Mouse (Mus musculus): ENCODE data around the gene Cd34.

GRCm38 (mm10) chr1:195003328-195003727 is 64.7 kb downstream of the Cd34 start:
- TF ChIP-seq CTCF (IDR thresholded peaks at IDR 0.05; ENCODE audit: extremely low read depth, insufficient read length, insufficient replicate concordance, low read depth, low read length) (no peak), POLR2A (IDR thresholded peaks at IDR 0.05; ENCODE audit: low read depth, low read length) (no peak)

Data from small intestine, adult 2 months (tissue).